Mouse (Mus musculus) kidney, adult 9 months (tissue): ENCODE measurements around the gene Atp6v1e1.
A peak's percentile ranks its signal among the peaks of the same experiment; 100 is the strongest.

Experiments
- DNase-seq: peaks from one replicate; pipeline ENCODE4 v3.0.0; 2022

Gene Atp6v1e1

DNA sequence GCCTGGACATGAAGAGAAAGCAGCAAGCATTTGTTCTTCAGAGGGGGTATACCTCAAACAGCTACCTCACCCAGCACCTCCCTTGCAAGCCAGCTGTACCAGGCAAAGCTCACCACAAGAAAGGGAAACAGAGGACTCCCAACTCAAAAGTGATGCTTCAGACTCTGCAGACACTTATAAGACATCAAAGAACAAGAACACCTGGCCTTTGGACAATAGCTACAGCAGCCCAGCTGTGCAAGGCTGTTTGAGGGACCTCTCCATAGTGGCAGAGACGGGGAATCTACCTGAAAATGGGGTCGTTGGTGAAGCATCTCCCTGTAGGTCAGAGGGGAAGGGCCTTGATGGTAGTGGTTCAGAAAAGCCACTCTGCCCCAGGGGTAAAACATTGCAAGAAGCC lies 61.4 kb downstream of the Atp6v1e1 start:
- no peak for DNase-seq

DNA sequence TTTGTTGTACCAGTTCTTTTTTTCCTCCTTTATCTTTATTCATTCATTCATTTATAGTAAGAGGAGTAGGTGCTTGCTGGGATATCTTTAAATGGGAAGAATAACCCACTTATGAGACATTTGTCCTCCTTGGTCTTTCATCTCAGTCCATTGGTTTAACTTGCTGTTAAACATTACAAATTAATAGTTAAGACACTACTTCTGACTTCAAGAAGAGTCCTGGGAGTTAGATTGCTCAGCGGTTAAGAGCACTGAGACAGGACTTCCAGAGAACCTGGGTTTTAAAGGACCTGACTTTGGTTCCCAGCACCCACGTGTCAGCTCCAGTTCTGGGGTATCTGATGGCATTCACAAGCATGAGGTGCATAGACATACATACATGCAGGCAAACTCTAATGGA lies 76.2 kb downstream of the Atp6v1e1 start:
- peak; percentile 73 for DNase-seq
